Mouse (Mus musculus): ENCODE results near the gene Atxn2. TPM values are rescaled to one million over a fixed set of nuclear protein-coding genes. Genes with fewer than 3 reads are reported as not detected.

Gene Atxn2
- total RNA-seq, 2 experiments from 2014 or later = 228 to 234 TPM

Small RNA genes lying within 50 kb of the gene (microRNA-seq; reads per million reads assigned to microRNA genes)
- 8.1 to 8.9 reads per million in 2 experiments for gene Mir7031

Other genes starting within 250 kb of the Atxn2 start
- gene Adam1b, start 207.9 kb upstream of the Atxn2 start, total RNA-seq (2021) = under 1 TPM in 1 of 2 experiments, not detected in 1; 0.11 TPM
- gene Adam1a, start 165.9 kb upstream of the Atxn2 start, total RNA-seq (2021) = 10 to 100 TPM in 1 of 2 experiments, 1 to 10 TPM in 1; 9.0 to 11.6 TPM
- not detected for gene Gm42878, start 165.9 kb upstream of the Atxn2 start, total RNA-seq (2021)
- 10 to 100 TPM; 66.7 TPM for gene Mapkapk5, start 165.4 kb upstream of the Atxn2 start, total RNA-seq (2021)
- gene Aldh2, start 117.5 kb upstream of the Atxn2 start, total RNA-seq (2021) = 100 to 1,000 TPM in 1 of 2 experiments, 10 to 100 TPM in 1; 99.7 to 104 TPM
- 1 to 10 TPM; 4.9 to 7.9 TPM for gene Acad12, start 92.4 kb upstream of the Atxn2 start, total RNA-seq (2021)
- 1 to 10 TPM; 3.0 to 4.1 TPM for gene Acad10, start 50.8 kb upstream of the Atxn2 start, total RNA-seq (2021)
- gene Brap, start 50.8 kb upstream of the Atxn2 start, total RNA-seq (2021) = 10 to 100 TPM; 65.3 to 65.5 TPM
- 10 to 100 TPM; 21.6 to 22.1 TPM for gene Sh2b3, start 126.3 kb downstream of the Atxn2 start, total RNA-seq (2021)
- gene Pheta1, start 137.6 kb downstream of the Atxn2 start, total RNA-seq (2021) = 10 to 100 TPM in 1 of 2 experiments, 1 to 10 TPM in 1; 7.4 to 11.2 TPM